Mouse (Mus musculus): ENCODE data around the gene Hspa1l.

The Hspa1l gene

DNA sequence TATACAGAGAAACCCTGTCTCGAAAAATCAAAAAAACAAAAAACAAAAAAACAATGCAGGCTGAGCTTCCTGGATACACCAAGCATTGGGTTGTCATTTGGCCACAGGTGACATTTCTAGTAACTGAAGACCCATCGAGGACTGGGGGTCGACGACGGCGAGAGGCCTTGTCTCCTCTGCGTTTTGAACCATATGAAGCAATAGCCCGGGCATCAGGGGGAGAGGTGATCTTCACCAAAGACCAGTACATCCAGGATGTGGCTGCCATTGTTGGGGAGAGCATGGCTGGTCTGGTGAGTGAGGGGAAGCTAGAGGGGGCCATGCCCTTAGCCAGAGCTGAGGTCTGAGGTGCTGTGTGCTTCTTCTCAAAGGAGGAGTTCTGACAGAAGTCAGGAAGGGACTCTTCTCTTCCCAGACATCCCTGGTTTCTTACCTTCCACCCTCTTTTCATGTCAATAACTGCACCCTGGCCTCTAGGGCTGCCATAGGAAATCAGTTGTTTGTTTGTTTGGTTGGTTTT, 50.1 kb downstream of the Hspa1l start:
- Histone ChIP-seq H3K27me3 (ENCODE audit: insufficient read depth, low read length) (peaks cover 22% of the 10 kb centered on the region), H3K9me3 (ENCODE audit: low read length) (no peaks in the 10 kb centered on the region)
- TF ChIP-seq CTCF (conservative IDR thresholded peaks at IDR 0.05; ENCODE audit: low read length) (no peak), NANOG (IDR thresholded peaks at IDR 0.05; ENCODE audit: borderline replicate concordance, low read length) (no peak), POU5F1 (IDR thresholded peaks at IDR 0.05; ENCODE audit: borderline replicate concordance, low read length) (no peak)

DNA sequence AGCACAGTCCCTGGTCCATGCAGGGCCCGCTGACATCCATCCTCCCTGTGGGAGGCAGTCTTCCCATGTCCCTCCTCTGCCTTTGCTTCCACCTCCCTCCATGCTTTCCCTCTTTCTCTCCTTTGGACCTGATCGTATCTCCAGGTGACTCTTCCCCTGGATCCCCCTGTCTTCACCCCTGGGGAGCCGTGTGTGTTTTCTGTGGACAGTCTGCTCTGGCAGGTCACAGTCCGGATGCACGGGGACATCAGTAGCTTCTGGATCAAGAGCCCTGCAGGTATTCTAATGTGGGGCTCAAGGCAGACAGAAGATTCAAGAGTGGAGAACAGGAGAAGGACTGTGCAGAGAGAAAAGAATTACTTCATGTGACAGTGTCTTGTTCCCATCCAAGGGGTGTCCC, 50.7 kb downstream of the Hspa1l start:
- H3K4me3 ChIP-seq (replicated peaks; ENCODE audit: low read length), result no peak overlapping the region
- no peaks in the 10 kb centered on the region for H3K9me3 ChIP-seq (ENCODE audit: low read length)
- no peaks in the 10 kb centered on the region for H3K36me3 ChIP-seq (ENCODE audit: insufficient read depth, low read length)
- peaks cover 75% of the 10 kb centered on the region for H3K4me1 ChIP-seq (replicated peaks; ENCODE audit: low read depth, low read length)
- H3K27me3 ChIP-seq (ENCODE audit: insufficient read depth, low read length), result peaks cover 22% of the 10 kb centered on the region
- TF ChIP-seq CTCF (conservative IDR thresholded peaks at IDR 0.05; ENCODE audit: low read length), result no peak

More for the DNA sequence above, 50.1 kb downstream of the Hspa1l start:
- peaks cover 75% of the 10 kb centered on the region for H3K4me1 ChIP-seq (replicated peaks; ENCODE audit: low read depth, low read length)
- peaks cover 3% of the 10 kb centered on the region; the same call in 1 of the 2 replicates for H3K36me3 ChIP-seq (ENCODE audit: insufficient read depth, low read length)
- H3K4me3 ChIP-seq (replicated peaks; ENCODE audit: low read length), result no peak overlapping the region

DNA sequence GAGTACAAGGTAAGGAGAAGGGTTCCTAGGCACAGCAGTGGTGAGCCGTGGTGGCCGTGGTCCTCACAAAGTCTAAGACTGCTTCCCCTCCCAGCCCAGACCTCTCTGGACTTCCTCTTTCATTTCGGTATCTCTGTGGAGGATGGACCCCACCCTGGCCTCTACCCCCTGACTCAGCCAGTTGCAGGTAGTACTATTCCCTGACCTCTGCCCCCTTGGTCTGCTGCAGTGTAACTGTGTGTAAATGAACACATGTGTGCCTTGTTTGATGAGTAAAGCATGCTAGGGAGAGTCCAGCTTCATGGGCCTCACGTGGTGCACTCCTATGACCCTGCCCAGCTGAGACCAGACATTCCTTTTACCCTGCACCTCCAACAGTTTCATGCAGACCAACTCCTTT, 51.3 kb downstream of the Hspa1l start:
- TF ChIP-seq POU5F1 (IDR thresholded peaks at IDR 0.05; ENCODE audit: borderline replicate concordance, low read length) (no peak), CTCF (conservative IDR thresholded peaks at IDR 0.05; ENCODE audit: low read length) (no peak), NANOG (IDR thresholded peaks at IDR 0.05; ENCODE audit: borderline replicate concordance, low read length) (no peak)
- Histone ChIP-seq H3K4me1 (replicated peaks; ENCODE audit: low read depth, low read length) (peaks cover 75% of the 10 kb centered on the region), H3K4me3 (replicated peaks; ENCODE audit: low read length) (no peak overlapping the region), H3K27me3 (ENCODE audit: insufficient read depth, low read length) (peaks cover 22% of the 10 kb centered on the region), H3K9me3 (ENCODE audit: low read length) (no peaks in the 10 kb centered on the region), H3K36me3 (ENCODE audit: insufficient read depth, low read length) (no peaks in the 10 kb centered on the region)

DNA sequence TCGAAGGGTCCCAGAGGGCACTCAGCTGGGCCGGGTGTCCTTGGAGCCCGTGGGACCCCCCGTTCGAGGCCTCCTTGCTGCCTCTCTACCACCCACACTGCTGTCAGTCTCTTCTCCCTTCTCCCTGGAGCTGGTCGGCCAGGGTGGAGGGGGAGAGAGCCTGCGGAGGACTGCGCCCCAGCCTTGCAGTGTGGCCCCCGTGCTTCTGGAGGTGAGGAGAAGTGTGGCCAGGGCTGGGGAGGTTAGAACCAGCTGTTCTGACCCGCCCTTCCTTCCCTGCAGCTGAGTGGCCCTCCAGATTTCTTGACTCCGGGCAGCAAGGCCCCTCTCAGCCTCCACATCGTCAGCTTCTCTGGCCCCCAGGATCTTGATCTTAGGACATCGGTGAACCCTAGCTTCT, 51.8 kb downstream of the Hspa1l start:
- H3K27me3 ChIP-seq (ENCODE audit: insufficient read depth, low read length), result peaks cover 22% of the 10 kb centered on the region
- H3K9me3 ChIP-seq (ENCODE audit: low read length), result no peaks in the 10 kb centered on the region
- TF ChIP-seq POU5F1 (IDR thresholded peaks at IDR 0.05; ENCODE audit: borderline replicate concordance, low read length), result no peak
- no peak for TF ChIP-seq CTCF (conservative IDR thresholded peaks at IDR 0.05; ENCODE audit: low read length)
- H3K4me1 ChIP-seq (replicated peaks; ENCODE audit: low read depth, low read length), result peaks cover 77% of the 10 kb centered on the region
- H3K36me3 ChIP-seq (ENCODE audit: insufficient read depth, low read length), result no peaks in the 10 kb centered on the region
- no peak overlapping the region for H3K4me3 ChIP-seq (replicated peaks; ENCODE audit: low read length)

DNA sequence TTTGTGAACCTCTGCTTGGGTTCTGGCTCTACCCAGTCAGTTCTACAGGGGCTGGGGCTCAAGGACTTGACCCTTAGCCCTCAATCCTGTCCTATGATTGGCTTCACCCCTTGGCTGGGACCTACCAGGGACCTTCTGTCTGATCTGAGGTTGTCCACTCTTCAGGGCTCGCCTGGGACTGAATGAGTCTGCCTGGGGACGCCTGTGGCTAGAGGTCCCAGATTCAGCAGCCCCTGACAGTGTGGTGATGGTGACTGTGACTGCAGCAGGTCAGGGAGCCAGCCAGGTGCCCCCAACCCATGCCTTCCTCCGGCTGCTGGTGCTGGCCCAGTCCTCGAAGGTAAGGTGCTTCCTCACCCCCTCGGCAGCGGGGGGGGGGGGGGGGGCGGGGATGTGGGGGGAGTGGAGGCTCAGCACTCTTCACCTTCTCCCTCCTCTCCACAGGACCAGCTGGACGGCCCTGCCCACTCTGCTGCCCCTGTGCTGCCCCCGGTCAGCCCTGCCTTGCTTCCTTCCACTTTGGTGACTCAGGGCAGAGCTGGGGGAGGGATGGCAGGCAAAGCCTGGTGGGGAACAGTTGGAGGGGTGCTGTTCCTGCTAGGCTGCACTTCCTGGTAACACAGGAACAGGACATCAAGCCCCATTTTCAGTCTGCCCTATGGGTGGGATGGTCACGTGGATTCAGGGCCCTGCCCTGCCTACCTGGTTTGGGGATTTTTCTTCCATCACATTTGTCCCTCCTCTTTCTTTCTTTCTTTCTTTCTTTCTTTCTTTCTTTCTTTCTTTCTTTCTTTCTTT, 52.4 kb downstream of the Hspa1l start:
- no peak overlapping the region for H3K4me3 ChIP-seq (replicated peaks; ENCODE audit: low read length)
- TF ChIP-seq NANOG (IDR thresholded peaks at IDR 0.05; ENCODE audit: borderline replicate concordance, low read length) (no peak), POU5F1 (IDR thresholded peaks at IDR 0.05; ENCODE audit: borderline replicate concordance, low read length) (no peak), CTCF (conservative IDR thresholded peaks at IDR 0.05; ENCODE audit: low read length) (no peak)
- H3K27me3 ChIP-seq (ENCODE audit: insufficient read depth, low read length), result peaks cover 23% of the 10 kb centered on the region
- H3K4me1 ChIP-seq (replicated peaks; ENCODE audit: low read depth, low read length), result peaks cover 75% of the 10 kb centered on the region
- no peaks in the 10 kb centered on the region for H3K36me3 ChIP-seq (ENCODE audit: insufficient read depth, low read length)
- H3K9me3 ChIP-seq (ENCODE audit: low read length), result no peaks in the 10 kb centered on the region

DNA sequence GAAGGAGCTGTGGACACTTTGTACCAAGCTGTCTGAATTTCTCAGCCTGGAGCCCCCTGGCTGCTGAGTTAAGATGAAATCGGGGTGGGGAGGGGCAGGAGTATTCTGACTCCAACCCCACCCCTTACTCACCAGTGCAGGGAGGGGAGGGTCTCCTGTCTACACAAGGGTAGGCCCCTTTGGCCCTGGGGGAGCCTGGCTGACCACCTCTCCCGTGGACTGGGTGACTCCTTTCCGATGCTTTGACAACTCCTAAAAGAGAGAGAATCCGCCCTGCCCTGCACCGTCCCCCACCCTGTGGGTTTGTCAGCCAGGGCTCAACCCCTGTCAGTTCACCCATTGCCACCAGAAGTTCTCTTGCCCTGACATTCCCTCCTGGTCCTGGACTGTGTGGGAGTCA, 53.7 kb downstream of the Hspa1l start:
- peak overlapping the region; percentile 20; the same call in 1 of the 2 replicates for H3K4me3 ChIP-seq (replicated peaks; ENCODE audit: low read length)
- H3K4me1 ChIP-seq (replicated peaks; ENCODE audit: low read depth, low read length), result peaks cover 77% of the 10 kb centered on the region
- peaks cover 25% of the 10 kb centered on the region for H3K27me3 ChIP-seq (ENCODE audit: insufficient read depth, low read length)
- H3K36me3 ChIP-seq (ENCODE audit: insufficient read depth, low read length), result no peaks in the 10 kb centered on the region
- no peaks in the 10 kb centered on the region for H3K9me3 ChIP-seq (ENCODE audit: low read length)
- TF ChIP-seq CTCF (conservative IDR thresholded peaks at IDR 0.05; ENCODE audit: low read length), result no peak
- TF ChIP-seq NANOG (IDR thresholded peaks at IDR 0.05; ENCODE audit: borderline replicate concordance, low read length), result no peak
- TF ChIP-seq POU5F1 (IDR thresholded peaks at IDR 0.05; ENCODE audit: borderline replicate concordance, low read length), result no peak

DNA sequence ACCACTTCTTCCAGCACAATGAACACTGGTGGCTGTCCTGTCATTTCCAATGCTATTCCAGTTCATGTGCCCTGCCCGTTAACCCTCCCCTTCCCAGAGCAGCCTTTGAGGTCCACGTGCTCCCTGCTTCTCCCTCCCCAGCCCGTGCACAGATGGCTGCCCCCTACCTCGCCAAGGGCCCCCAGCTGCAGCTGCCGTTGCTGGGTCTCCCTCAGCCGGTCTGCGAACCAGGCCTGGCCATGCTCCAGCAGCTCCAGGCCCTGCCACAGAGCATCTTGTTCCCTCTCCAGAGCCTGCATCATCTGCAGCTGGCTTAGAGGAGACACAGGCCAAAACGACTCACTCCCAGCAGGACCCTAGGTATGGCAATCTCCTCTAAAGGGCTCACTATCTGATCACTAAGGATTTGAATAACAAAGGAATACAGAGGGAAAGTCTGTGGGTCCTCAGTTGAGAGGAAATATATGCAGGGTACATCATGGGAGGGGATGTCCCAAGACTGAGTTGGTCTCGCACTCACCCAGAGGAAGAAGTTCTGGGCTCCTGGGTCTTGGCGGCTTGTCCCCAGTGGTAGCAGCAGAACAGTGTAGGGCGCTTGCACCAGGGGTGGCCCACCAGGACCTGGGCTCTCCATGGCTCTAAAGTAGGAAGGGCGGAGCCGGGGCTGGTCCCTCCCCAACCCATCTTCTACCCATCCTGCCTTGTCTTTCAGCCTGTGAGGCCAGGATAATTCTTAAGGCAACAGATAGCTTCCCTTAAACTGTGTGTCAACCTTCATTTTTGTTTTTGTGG, 55.0 kb downstream of the Hspa1l start, which contains the start of gene Sapcd1:
TSS of gene Sapcd1 (minus strand) at position 740 of the 792 bp plus-strand sequence.
- Histone ChIP-seq H3K27me3 (ENCODE audit: insufficient read depth, low read length) (peaks cover 26% of the 10 kb centered on the region), H3K36me3 (ENCODE audit: insufficient read depth, low read length) (no peaks in the 10 kb centered on the region), H3K4me1 (replicated peaks; ENCODE audit: low read depth, low read length) (peaks cover 75% of the 10 kb centered on the region), H3K4me3 (replicated peaks; ENCODE audit: low read length) (peak within 1 kb of the TSS; percentile 57), H3K9me3 (ENCODE audit: low read length) (no peaks in the 10 kb centered on the region)
- TF ChIP-seq POU5F1 (IDR thresholded peaks at IDR 0.05; ENCODE audit: borderline replicate concordance, low read length) (no peak; the same call in 1 of the 2 replicates), NANOG (IDR thresholded peaks at IDR 0.05; ENCODE audit: borderline replicate concordance, low read length) (peak; percentile 50; the same call in 1 of the 2 replicates), CTCF (conservative IDR thresholded peaks at IDR 0.05; ENCODE audit: low read length) (no peak)

DNA sequence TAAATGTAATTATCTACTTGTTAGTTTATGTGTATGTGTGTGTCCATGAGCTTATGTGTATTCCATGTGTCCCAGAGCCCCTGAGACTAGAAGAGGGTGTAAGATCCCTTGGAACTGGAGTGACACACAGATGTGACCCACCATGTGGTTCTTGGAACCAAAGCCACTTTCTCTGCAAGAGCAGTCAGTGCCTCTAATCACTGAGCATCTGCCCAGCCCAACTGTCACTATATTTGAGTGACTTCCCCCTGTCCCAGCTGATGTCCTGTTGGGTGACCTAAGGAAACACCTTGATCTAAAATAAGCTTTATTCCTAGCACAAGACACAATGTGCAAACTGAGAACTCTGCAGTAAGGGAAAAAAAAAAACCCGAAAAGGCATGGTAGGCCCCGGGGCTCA, 55.8 kb downstream of the Hspa1l start:
- Histone ChIP-seq H3K36me3 (ENCODE audit: insufficient read depth, low read length) (no peaks in the 10 kb centered on the region), H3K4me3 (replicated peaks; ENCODE audit: low read length) (no peak overlapping the region), H3K9me3 (ENCODE audit: low read length) (no peaks in the 10 kb centered on the region), H3K4me1 (replicated peaks; ENCODE audit: low read depth, low read length) (peaks cover 70% of the 10 kb centered on the region), H3K27me3 (ENCODE audit: insufficient read depth, low read length) (peaks cover 31% of the 10 kb centered on the region)
- TF ChIP-seq POU5F1 (IDR thresholded peaks at IDR 0.05; ENCODE audit: borderline replicate concordance, low read length) (no peak), NANOG (IDR thresholded peaks at IDR 0.05; ENCODE audit: borderline replicate concordance, low read length) (no peak), CTCF (conservative IDR thresholded peaks at IDR 0.05; ENCODE audit: low read length) (no peak)
